Mouse (Mus musculus): Measurements from ENCODE around the gene Gli2.

DNA sequence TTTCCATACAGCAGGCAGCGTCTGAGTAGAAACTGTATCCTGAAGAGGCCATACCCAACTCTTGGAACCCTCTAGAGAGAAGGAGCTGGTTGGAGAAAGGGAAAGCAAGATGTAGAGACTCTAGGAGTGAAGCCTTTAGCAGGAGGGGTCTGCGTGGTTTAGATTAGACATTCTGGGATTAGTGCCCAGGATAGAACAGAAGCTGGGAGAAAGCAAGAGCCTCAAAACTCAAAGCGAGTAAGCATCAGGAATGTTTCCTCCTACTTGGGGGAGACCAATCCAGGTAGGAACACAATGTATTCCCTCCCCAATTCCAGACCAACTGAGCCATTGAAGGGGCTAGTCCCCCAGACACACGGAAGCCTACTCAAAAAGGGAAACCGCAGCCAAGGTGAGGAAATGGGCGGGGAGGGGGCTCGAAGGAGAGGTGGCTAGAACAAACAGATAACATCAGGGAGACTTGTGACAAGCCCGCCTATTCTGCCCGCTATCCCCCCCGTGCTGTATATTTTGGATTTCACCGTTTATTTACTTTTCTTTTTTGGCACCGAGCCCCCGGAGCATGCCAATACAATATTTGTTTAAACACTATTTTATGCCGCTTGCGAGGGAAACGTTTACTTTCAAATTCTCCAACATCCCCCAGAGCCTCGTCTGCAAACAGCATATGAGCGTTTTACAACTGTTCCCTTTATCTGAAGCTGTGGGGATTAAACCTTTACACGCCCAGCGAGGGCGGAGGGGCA lies 2.1 kb downstream of the Gli2 start:
- TF ChIP-seq ZC3H11A (IDR thresholded peaks at IDR 0.05; ENCODE audit: borderline replicate concordance, low read depth, low read length) (no peak), MAFK (IDR thresholded peaks at IDR 0.05; ENCODE audit: insufficient read depth, low read depth, low read length) (no peak)

Measured in ES-E14 (cell line).